Mouse (Mus musculus) CH12.LX (cell line): ENCODE measurements around the gene Nrap.

Experiments used
- BHLHE40 ChIP-seq: IDR thresholded peaks from 2 replicates; pipeline ENCODE4 v1.6.1; 2011; ENCODE audit warnings: mild to moderate bottlenecking, low read depth, low read length, improper control_type of control experiment
- CHD2 ChIP-seq: IDR thresholded peaks from 2 replicates; pipeline ENCODE4 v1.6.1; 2011; ENCODE audit warnings: low read length, improper control_type of control experiment
- CTCF ChIP-seq, 2 experiments: IDR thresholded peaks in 1 of 2; conservative IDR thresholded peaks in 1 of 2; 2 replicates each; pipeline ENCODE4 v1.5.1; 2011 to 2012; ENCODE audit warnings: low read depth in 2 of 2, low read length in 2 of 2, improper control_type of control experiment in 1 of 2, inconsistent platforms in 1 of 2, mild to moderate bottlenecking in 1 of 2, moderate library complexity in 1 of 2
- GABPA ChIP-seq: IDR thresholded peaks from 2 replicates; pipeline ENCODE4 v1.6.1; 2012; ENCODE audit warnings: low read depth, low read length, improper control_type of control experiment, inconsistent platforms; ENCODE audit not compliant: insufficient replicate concordance
- JUN ChIP-seq: IDR thresholded peaks from 2 replicates; pipeline ENCODE4 v1.6.1; 2011; ENCODE audit warnings: low read depth, mild to moderate bottlenecking, low read length, improper control_type of control experiment, moderate library complexity; ENCODE audit not compliant: insufficient read depth
- JUND ChIP-seq: conservative IDR thresholded peaks from 2 replicates; pipeline ENCODE4 v1.6.1; 2011; ENCODE audit warnings: low read depth, low read length, improper control_type of control experiment
- MXI1 ChIP-seq: IDR thresholded peaks from 2 replicates; pipeline ENCODE4 v1.6.1; 2011; ENCODE audit warnings: mild to moderate bottlenecking, low read depth, low read length, improper control_type of control experiment
- POLR2A ChIP-seq: IDR thresholded peaks from 2 replicates; pipeline ENCODE4 v1.6.1; 2011; ENCODE audit warnings: low read depth, mild to moderate bottlenecking, improper control_type of control experiment, low read length
- RAD21 ChIP-seq: IDR thresholded peaks from 2 replicates; pipeline ENCODE4 v1.6.1; 2011; ENCODE audit warnings: low read depth, mild to moderate bottlenecking, low read length, improper control_type of control experiment, moderate library complexity
- ZMIZ1 ChIP-seq: IDR thresholded peaks from 2 replicates; pipeline ENCODE4 v1.6.1; 2012; ENCODE audit warnings: low read depth, mild to moderate bottlenecking, inconsistent platforms, low read length, improper control_type of control experiment

- TF ChIP-seq BHLHE40 (no peak), CTCF (conservative IDR thresholded peaks at IDR 0.05 in 1 of 2, IDR thresholded peaks at IDR 0.05 in 1 of 2; ENCODE audit: low read depth in 2 of 2, low read length in 2 of 2) (no peak), RAD21 (no peak), ZMIZ1 (no peak), MXI1 (no peak), POLR2A (no peak), CHD2 (no peak), JUND (no peak), JUN (no peak), GABPA (no peak)
These were observed 68.4 kb downstream of the Nrap start for GRCm38 (mm10) chr19:56321303-56321920.
